Mouse (Mus musculus): ENCODE results near the gene Atad5. TPM values are rescaled to one million over a fixed set of nuclear protein-coding genes. Genes with fewer than 3 reads are reported as not detected.
"Not testable (repeated sequence)": the region's sequence is repeated elsewhere in the genome, so short reads cannot be mapped to it uniquely, and the experiment has no call there.

Atad5 gene
- total RNA-seq, 2 experiments from 2014 or later, result 1.8 to 2.0 TPM

- intact Hi-C loops (cut with DNase I), result no loop called here
- no peak for DNase-seq
Measured at GRCm38 (mm10) chr11:80171884-80172283, 82.7 kb downstream of the Atad5 start.

- DNase-seq, result no peak
- intact Hi-C loops (cut with DNase I), result no loop called here
Measured at GRCm38 (mm10) chr11:80173963-80174670, 84.9 kb downstream of the Atad5 start.

- intact Hi-C loops (cut with DNase I), result no loop called here
- no peak for DNase-seq
Measured at GRCm38 (mm10) chr11:80176911-80177895, 88.0 kb downstream of the Atad5 start.

- DNase-seq, result no peak
- intact Hi-C loops (cut with DNase I), result no loop called here
Measured at GRCm38 (mm10) chr11:80178316-80178715, 89.1 kb downstream of the Atad5 start.

- intact Hi-C loops (cut with DNase I), result loop anchor here (10.0 kb wide), 1 partner anchor 96 kb away; the partner anchor contains the start of genes Atad5 and Crlf3
Measured at GRCm38 (mm10) chr11:80181021-80181749, 92.0 kb downstream of the Atad5 start.

GRCm38 (mm10) chr11:80183054-80183704 lies 94.0 kb downstream of the Atad5 start:
- not testable (repeated sequence) for DNase-seq
- intact Hi-C loops (cut with DNase I), result loop anchor here (10.0 kb wide), 1 partner anchor 98 kb away; the partner anchor contains the start of genes Atad5 and Crlf3

More at GRCm38 (mm10) chr11:80181021-80181749, 92.0 kb downstream of the Atad5 start:
- DNase-seq, result no peak

- peak; percentile 94 to 95 for DNase-seq
- intact Hi-C loops (cut with DNase I), result loop anchor here (10.0 kb wide), 1 partner anchor 99 kb away; the partner anchor contains the start of genes Atad5 and Crlf3
Measured at GRCm38 (mm10) chr11:80183705-80184255, 94.6 kb downstream of the Atad5 start, which contains the start of gene Rnf135. TSS of gene Rnf135 (plus strand) at chr11:80183851.

GRCm38 (mm10) chr11:80184531-80185071 lies 95.4 kb downstream of the Atad5 start:
- intact Hi-C loops (cut with DNase I), result loop anchor here (10.0 kb wide), 1 partner anchor 100 kb away; the partner anchor contains the start of genes Atad5 and Crlf3
- no peak for DNase-seq

Other genes starting within 250 kb of the Atad5 start
- 10 to 100 TPM; 19.4 to 21.3 TPM for gene Utp6, start 127.0 kb upstream of the Atad5 start, total RNA-seq (2021)
- gene Suz12, start 96.3 kb upstream of the Atad5 start, total RNA-seq (2021), result 10 to 100 TPM; 28.2 to 30.2 TPM
- gene Crlf3, start 8.4 kb upstream of the Atad5 start, total RNA-seq (2021), result 10 to 100 TPM; 16.1 to 16.9 TPM
- gene Tefm, start 52.8 kb downstream of the Atad5 start, total RNA-seq (2021), result 10 to 100 TPM; 24.4 to 24.8 TPM
- gene Adap2, start 64.7 kb downstream of the Atad5 start, total RNA-seq (2021), result 10 to 100 TPM; 16.9 to 17.6 TPM
- 1 to 10 TPM; 7.1 to 7.4 TPM for gene Rnf135, start 94.5 kb downstream of the Atad5 start, total RNA-seq (2021)
- gene Rhot1, start 119.6 kb downstream of the Atad5 start, total RNA-seq (2021), result 10 to 100 TPM; 61.8 to 65.3 TPM
- 1 to 10 TPM; 3.8 to 5.3 TPM for gene Rhbdl3, start 211.5 kb downstream of the Atad5 start, total RNA-seq (2021)

Data from heart, postnatal 14 days (tissue).